Mouse (Mus musculus): ENCODE measurements around the gene Cebpb.

DNA sequence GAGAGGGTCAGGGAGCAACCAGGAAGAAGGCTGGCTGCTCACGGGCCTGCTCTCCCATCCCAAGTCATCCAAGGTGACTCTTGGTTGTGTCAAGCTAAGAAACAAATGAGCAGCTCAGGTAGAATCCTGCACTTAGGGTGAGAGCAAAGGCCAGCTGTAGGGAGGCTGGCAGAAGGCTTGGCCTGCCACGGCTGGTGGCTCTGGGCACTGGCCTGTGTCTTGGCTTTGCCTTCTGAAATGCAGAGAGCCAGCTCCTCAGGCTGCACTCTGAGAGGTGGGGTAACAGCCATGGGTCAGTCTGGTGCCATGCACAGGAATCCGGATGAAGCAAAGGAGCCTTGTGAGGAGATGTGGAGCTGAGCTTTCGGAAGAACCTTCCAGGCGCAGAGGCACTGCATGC, 20.3 kb upstream of the Cebpb start:
- no peak for TF ChIP-seq CTCF (IDR thresholded peaks at IDR 0.05; ENCODE audit: borderline replicate concordance, insufficient read depth, low read depth, low read length)
- no peak for TF ChIP-seq POLR2A (IDR thresholded peaks at IDR 0.05; ENCODE audit: borderline replicate concordance, insufficient read depth, low read length)
